Mouse (Mus musculus) brain, embryonic 14.5 days (tissue): ENCODE data around the gene Sipa1l2. TPM values are rescaled to one million over a fixed set of nuclear protein-coding genes. Genes with fewer than 3 reads are reported as not detected.
A peak's percentile ranks its signal among the peaks of the same experiment; 100 is the strongest.
"Not testable (repeated sequence)": the region's sequence is repeated elsewhere in the genome, so short reads cannot be mapped to it uniquely, and the experiment has no call there.

Experiments used
- DNase-seq: peaks from one replicate; pipeline ENCODE4 v3.0.0-alpha.2; 2011; ENCODE audit warnings: low read depth
- CTCF ChIP-seq: fragments of 200-500 bp; IDR thresholded peaks from 2 replicates; pipeline ENCODE4 v1.5.1; 2012; ENCODE audit warnings: inconsistent platforms, mild to moderate bottlenecking, moderate library complexity, borderline replicate concordance; ENCODE audit not compliant: insufficient read depth, insufficient read length; ENCODE audit errors: extremely low read depth
- POLR2A ChIP-seq: fragments of 200-500 bp; IDR thresholded peaks from 2 replicates; pipeline ENCODE4 v1.6.1; 2012; ENCODE audit warnings: mild to moderate bottlenecking, inconsistent platforms, borderline replicate concordance; ENCODE audit not compliant: poor library complexity, insufficient read depth, insufficient read length, severe bottlenecking; ENCODE audit errors: extremely low read depth
- polyA plus RNA-seq: library from polyadenylated mRNA; depleted of rRNA; stranded (reverse); fragments of >200 nt; gene quantifications from 2 replicates; pipeline ENCODE4 v1.2.3, GENCODE M21; 2012

Sipa1l2 gene
- polyA plus RNA-seq, 1 experiment, result 52.0 TPM

GRCm38 (mm10) chr8:125423861-125424260, 145.7 kb downstream of the Sipa1l2 start:
- TF ChIP-seq POLR2A (no peak), CTCF (no peak)
- DNase-seq, result peak; percentile 66

- TF ChIP-seq POLR2A (no peak), CTCF (no peak)
- peak; percentile 47 for DNase-seq
Observed at GRCm38 (mm10) chr8:125419202-125419830, 150.3 kb downstream of the Sipa1l2 start.

GRCm38 (mm10) chr8:125416146-125416545, 153.5 kb downstream of the Sipa1l2 start:
- TF ChIP-seq CTCF, result no peak
- TF ChIP-seq POLR2A, result no peak

GRCm38 (mm10) chr8:125414651-125415050, 155.0 kb downstream of the Sipa1l2 start:
- no peak for DNase-seq
- TF ChIP-seq POLR2A (no peak), CTCF (no peak)

More at GRCm38 (mm10) chr8:125416146-125416545, 153.5 kb downstream of the Sipa1l2 start:
- no peak for DNase-seq

- no peak for TF ChIP-seq POLR2A
- peak; percentile 32 for DNase-seq
Observed at GRCm38 (mm10) chr8:125413001-125413909, 156.4 kb downstream of the Sipa1l2 start.

- TF ChIP-seq CTCF (no peak), POLR2A (no peak)
- no peak for DNase-seq
Observed at GRCm38 (mm10) chr8:125410646-125411045, 159.0 kb downstream of the Sipa1l2 start.

GRCm38 (mm10) chr8:125407672-125408071, 161.9 kb downstream of the Sipa1l2 start:
- TF ChIP-seq CTCF (no peak), POLR2A (no peak)
- DNase-seq, result peak; percentile 48

- TF ChIP-seq CTCF (no peak), POLR2A (no peak)
- DNase-seq, result no peak
Observed at GRCm38 (mm10) chr8:125406453-125406852, 163.2 kb downstream of the Sipa1l2 start.

GRCm38 (mm10) chr8:125401350-125401749, 168.3 kb downstream of the Sipa1l2 start:
- DNase-seq, result no peak
- TF ChIP-seq CTCF, result no peak
- TF ChIP-seq POLR2A, result no peak

- no peak for DNase-seq
- TF ChIP-seq POLR2A, result no peak
- TF ChIP-seq CTCF, result no peak
Observed at GRCm38 (mm10) chr8:125397981-125398380, 171.6 kb downstream of the Sipa1l2 start.

GRCm38 (mm10) chr8:125395682-125396081, 173.9 kb downstream of the Sipa1l2 start:
- DNase-seq, result not testable (repeated sequence)

- TF ChIP-seq CTCF (no peak), POLR2A (no peak)
- DNase-seq, result peak; percentile 85
Observed at GRCm38 (mm10) chr8:125395032-125395431, 174.6 kb downstream of the Sipa1l2 start.
